Mouse (Mus musculus): ENCODE results near the gene Med9.
"Not testable (repeated sequence)": the region's sequence is repeated elsewhere in the genome, so short reads cannot be mapped to it uniquely, and the experiment has no call there.

Gene Med9

GRCm38 (mm10) chr11:59944855-59945254 lies 3.2 kb upstream of the Med9 start:
- not testable (repeated sequence) for DNase-seq (ENCODE audit: low read depth, low spot score)

- DNase-seq (ENCODE audit: low read depth, low spot score) = peak; percentile 38
Measured at GRCm38 (mm10) chr11:59948401-59948767, 378 bp downstream of the Med9 start.

DNA sequence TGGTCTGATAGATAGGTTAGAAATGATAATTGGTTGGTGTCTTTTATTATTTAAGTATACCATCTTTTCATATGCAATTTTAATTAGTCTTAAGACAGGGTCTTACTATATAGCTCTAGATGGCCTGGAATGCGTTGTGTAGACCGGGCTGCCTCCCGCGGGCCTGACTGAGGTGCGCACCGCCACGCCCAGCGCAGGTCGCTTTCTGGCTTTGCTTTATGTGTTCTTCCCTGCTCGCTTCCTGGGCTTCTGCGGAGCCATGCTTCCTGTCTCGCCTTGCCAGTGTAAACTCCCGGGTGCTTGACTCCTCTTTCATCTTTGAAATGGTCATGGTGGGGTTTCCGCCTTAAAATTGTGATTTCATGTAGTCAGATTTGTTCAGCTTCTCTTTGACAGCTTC lies 4.9 kb downstream of the Med9 start:
- no peak for DNase-seq (ENCODE audit: low read depth, low spot score)

DNA sequence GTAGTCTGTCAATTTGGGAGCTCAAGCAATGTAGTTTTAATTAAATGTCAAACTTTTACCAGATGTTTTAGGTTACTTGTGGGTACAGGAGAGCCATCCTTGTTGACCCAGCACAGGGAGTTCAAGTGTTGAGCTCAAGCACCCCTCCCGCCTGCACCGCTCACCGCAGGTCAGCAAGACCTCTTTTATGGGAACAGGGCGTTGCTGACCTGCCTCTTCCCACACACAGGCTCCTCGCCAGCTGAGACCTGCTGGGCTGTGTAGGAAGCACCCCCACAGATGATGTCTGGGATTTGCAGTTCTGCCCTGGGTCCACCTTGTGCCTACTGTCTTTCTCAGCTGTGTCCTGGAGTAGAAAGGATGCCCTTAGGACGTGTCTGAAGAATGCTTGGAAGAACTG lies 8.7 kb downstream of the Med9 start:
- DNase-seq (ENCODE audit: low read depth, low spot score) = no peak

GRCm38 (mm10) chr11:59959453-59959852 lies 11.4 kb downstream of the Med9 start:
- DNase-seq (ENCODE audit: low read depth, low spot score) = no peak

DNA sequence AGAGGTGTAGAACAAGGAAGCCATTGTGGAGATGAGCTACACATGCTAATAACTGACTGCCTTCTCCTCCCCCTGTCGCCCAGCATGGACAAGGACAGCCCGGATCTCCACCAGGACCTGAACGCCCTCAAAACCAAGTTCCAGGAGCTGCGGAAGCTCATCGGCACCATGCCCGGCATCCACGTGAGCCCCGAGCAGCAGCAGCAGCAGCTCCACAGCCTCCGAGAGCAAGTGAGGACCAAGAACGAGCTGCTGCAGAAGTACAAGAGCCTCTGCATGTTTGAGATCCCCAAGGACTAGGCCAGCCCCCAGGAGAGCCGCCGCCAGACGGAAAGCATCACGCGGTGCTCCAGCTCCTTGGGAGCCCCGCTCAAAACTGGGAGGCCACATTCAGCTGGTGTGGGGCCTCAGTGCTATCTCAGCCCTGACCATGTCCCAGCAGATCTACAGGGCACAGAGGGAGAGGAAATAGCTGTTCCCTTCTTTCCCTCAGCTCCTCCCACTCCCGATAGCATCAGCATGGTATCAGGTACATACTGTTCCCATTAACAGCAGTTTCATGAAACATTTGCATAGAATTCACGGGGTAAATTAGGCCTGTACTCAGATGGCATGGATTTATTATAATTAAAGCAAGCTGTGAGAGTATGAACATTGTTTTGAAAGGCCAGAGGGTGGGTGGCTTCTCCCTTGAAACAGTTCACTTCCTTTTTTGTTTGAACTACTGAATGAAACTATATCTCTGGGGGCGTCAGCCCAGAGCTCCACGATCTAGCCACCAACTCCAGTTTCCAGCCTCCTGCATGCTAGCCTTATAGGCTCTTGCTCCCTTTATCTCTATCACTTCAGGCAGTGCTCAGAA lies 12.7 kb downstream of the Med9 start:
- DNase-seq (ENCODE audit: low read depth, low spot score) = no peak

DNA sequence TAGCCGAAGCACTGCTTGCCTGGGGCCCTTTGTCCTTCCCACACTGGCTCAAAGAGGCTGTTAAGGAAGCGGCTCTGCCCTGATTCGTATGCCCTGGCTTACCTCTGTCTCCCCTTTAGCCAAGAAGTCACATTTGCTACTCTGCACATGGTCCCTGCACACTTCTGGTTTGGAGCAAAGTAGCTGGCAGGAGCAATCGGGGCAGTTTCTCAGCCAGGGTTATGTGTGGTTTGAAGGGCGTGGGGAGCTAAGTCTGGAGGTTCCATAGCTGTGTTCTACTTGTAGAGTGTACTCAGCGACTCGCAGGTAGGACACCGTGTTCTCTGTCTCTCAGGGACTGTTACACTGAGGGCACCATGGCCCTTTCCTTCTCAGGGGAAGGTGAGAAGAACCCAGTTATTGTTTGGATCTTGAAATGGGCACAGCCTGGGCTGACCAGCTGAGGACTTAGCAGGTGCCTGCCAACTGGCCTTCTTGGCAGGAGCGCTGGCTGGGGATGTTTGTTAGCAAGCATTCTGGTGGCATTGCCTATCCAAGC lies 13.4 kb downstream of the Med9 start:
- no peak for DNase-seq (ENCODE audit: low read depth, low spot score)

DNA sequence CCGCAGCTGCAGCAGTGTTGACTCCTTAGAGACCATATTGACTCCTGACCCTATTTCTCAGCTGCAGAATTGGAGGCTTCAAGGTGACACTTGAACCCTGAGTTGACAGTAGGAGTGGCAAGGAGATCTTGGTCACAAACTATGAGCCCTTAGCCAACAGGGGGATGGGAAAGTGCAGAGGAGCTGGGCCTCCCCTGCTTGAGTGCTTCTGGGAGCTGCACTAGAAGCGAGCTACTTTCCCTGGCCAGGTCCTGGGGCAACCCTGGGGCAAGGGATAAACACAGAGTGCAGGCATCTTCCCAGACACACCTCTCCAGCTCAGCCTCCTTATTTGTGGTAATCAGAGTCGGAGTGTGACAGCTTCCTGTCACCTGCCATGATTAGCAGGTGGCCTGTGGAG lies 14.6 kb downstream of the Med9 start:
- DNase-seq (ENCODE audit: low read depth, low spot score) = no peak

- DNase-seq (ENCODE audit: low read depth, low spot score) = no peak
Measured at GRCm38 (mm10) chr11:59963364-59964162, 15.6 kb downstream of the Med9 start.

- DNase-seq (ENCODE audit: low read depth, low spot score) = no peak
Measured at GRCm38 (mm10) chr11:59964163-59964758, 16.3 kb downstream of the Med9 start.

GRCm38 (mm10) chr11:59964818-59965217 lies 16.8 kb downstream of the Med9 start, which contains the start of gene Rasd1:
Rasd1 (minus strand) TSS chr11:59964944.
- DNase-seq (ENCODE audit: low read depth, low spot score) = no peak

DNA sequence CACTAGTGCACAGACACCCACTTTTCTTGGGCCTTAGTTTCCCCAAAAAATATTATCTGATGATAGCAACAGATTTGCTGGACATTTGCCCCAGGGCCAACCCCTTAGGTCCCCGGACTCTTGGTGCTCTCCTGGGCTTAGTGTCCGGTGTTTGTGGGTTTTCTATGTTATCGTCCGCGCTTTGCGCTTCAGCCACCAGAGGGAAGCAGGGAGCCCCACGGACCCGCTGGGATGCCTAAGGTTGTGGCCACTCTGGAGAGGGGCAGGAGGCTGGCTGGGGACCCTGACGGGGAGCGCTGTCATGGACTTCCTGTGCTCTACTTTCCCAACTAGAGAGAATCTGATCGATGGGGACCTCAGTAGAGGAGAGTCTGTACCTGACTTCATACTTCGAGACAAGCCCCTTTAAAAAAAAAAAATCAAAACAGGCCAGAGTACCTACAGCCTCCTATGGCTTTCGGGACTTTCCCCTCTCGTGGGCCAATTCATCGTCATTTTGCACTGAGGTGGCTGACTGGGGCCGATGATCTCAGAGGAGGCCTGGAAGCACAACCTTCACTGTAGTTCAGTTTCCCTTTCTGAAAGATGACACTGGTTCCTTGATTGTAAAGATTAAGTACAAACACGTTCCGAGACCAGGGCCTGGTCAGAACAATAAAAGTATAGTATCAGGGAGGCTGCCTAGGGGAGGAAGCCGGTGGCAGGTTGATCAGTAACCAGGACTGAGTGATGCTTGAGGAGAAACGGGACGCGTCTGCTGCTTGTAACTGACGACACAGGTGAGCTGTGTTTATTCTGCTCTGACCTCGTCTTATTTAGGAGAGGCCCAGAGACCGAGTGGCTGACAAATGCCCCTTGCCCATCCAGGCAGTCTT lies 17.5 kb downstream of the Med9 start:
- peak; percentile 68 for DNase-seq (ENCODE audit: low read depth, low spot score)

GRCm38 (mm10) chr11:59966102-59966483 lies 18.1 kb downstream of the Med9 start:
- no peak for DNase-seq (ENCODE audit: low read depth, low spot score)

DNA sequence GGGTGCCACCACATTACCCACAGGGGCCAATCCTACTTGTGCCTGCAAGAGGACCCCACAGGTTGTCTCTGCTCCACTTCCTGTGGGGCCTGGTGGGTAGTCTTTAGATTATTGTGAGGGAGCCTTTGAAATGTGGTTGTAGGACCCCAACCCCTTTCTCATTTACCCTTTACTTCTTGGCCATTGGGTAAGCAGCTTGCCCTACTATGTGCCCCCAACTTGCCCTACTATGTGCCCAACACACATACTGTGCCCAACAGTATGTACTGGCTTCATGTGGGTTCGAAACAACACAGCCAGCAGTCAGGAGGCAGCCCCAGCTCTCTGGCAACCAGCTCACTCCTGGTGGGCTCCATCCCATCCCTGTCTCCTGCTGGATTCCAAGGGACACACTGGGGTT lies 19.8 kb downstream of the Med9 start:
- DNase-seq (ENCODE audit: low read depth, low spot score) = no peak

GRCm38 (mm10) chr11:59970780-59971179 lies 22.8 kb downstream of the Med9 start:
- no peak for DNase-seq (ENCODE audit: low read depth, low spot score)

DNA sequence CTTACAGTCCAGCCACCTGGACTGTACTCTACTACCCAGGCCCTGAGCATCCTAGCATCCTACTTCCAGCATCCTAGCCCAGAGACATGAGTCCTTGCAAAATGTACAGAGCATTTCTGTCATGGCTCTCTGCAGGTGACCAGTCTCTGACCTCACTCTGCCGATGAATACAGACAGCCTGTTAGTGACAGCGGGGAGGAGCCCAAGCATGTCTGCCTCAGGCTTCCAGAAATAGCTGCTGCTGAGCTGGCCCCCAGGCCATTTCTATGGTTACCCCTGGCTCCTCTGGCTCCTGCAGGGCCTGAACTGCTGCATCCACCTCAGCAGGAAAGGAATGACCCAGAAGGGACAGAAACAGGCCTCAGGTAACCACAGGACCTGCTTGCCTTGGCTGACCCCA lies 23.7 kb downstream of the Med9 start:
- no peak for DNase-seq (ENCODE audit: low read depth, low spot score)

GRCm38 (mm10) chr11:59973389-59973788 lies 25.4 kb downstream of the Med9 start:
- DNase-seq (ENCODE audit: low read depth, low spot score) = no peak

GRCm38 (mm10) chr11:59975241-59975640 lies 27.2 kb downstream of the Med9 start:
- DNase-seq (ENCODE audit: low read depth, low spot score) = no peak

- DNase-seq (ENCODE audit: low read depth, low spot score) = no peak
Measured at GRCm38 (mm10) chr11:59977831-59978230, 29.8 kb downstream of the Med9 start.

DNA sequence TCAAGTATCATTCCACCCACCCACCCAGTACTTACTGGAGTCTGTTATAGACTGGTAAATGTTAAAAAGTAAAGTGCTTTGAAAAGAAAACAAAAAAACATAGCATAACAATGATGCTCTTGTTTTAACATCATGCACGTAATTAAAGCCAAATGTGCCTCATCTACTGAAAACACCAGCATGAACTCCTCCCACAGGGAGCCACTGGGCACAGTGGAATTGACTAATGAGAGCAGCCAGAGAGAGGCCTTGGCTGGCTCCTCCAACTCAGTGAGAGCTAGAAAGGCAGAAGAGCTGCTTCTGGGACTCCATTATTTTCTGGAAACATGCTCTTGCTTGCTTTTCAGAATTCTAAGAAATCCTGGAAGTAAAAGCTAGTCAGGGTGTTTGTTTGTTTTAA lies 41.4 kb downstream of the Med9 start:
- DNase-seq (ENCODE audit: low read depth, low spot score) = peak; percentile 77

DNA sequence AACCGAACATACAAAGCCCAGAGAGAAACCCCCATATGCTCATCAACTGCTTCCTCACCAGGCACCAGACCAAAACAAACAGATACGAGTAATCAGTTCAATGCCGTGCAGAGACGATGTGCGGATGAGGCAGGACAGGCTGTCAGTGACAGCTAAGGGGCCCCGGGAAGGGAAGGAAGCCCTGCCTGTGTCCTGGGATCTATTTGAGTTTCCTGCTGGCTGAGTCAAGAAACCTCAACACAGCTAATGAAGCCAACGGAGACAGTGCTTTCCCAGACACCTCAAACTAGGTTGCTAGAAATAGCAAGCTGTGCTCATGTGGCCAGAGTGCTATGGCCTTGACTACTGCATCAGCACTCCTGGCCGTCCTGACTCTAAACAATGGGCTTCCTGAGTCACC lies 43.4 kb downstream of the Med9 start:
- no peak for DNase-seq (ENCODE audit: low read depth, low spot score)
